Mouse (Mus musculus): ENCODE results near the gene Ptprd. TPM values are rescaled to one million over a fixed set of nuclear protein-coding genes. Genes with fewer than 3 reads are reported as not detected.

Gene Ptprd
- total RNA-seq, 1 experiment: 1.3 TPM

DNA sequence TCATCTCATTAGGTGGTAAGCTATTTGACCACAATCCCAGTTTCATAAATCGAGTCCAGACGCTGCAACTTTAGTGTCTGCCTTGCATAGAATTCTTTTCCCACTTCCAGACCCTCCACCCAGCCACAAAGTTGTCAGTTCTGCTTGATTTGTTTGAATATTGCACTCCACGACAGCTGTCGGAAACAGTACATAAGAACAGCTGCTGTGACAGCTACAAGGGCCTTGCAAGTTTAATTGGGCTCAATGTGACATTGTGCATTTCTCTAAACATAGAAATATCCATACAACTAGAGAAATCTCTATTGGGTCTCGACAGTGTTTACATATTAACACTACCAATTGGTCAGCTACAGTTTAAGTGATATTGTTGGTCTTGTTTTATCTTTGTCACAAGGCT lies 1887.3 kb downstream of the Ptprd start:
- TF ChIP-seq ZC3H11A (IDR thresholded peaks at IDR 0.05; ENCODE audit: borderline replicate concordance, low read depth, low read length): no peak
- no peak for TF ChIP-seq MAFK (IDR thresholded peaks at IDR 0.05; ENCODE audit: insufficient read depth, low read depth, low read length)
- TF ChIP-seq CHD2 (IDR thresholded peaks at IDR 0.05; ENCODE audit: low read depth, low read length): no peak
- TF ChIP-seq ZNF384 (IDR thresholded peaks at IDR 0.05; ENCODE audit: low read depth, low read length): no peak
- no peak for TF ChIP-seq HCFC1 (IDR thresholded peaks at IDR 0.05; ENCODE audit: borderline replicate concordance, insufficient read depth, low read length)
- H3K4me1 ChIP-seq (ENCODE audit: control insufficient read depth in 2 of 2, insufficient read depth in 2 of 2, low read length in 2 of 2, poor library complexity in 1 of 2): peaks cover 0 to 2% of the 10 kb centered on the region in 2 experiments; a peak in 1 of 4 replicates
- DNase-seq (ENCODE audit: low read depth, low spot score): no peak
- H3K4me3 ChIP-seq (ENCODE audit: insufficient read depth in 1 of 2, low read depth in 1 of 2, low read length in 2 of 2, poor library complexity in 1 of 2, severe bottlenecking in 1 of 2): no peak overlapping the region
- no peak overlapping the region for H3K9ac ChIP-seq (ENCODE audit: insufficient read depth, low read depth, low read length, poor library complexity, severe bottlenecking)
- in situ Hi-C loops (cut with MboI; ENCODE audit: low sequenced_read_pairs in 2 of 2, unreplicated experiment in 2 of 2): no loop called here
- no peaks in the 10 kb centered on the region for H3K9me3 ChIP-seq (ENCODE audit: control insufficient read depth, insufficient read depth, low read depth, low read length)
- no peak overlapping the region for H3K27ac ChIP-seq (ENCODE audit: insufficient read depth, low read depth, low read length, poor library complexity, severe bottlenecking)
- H3K36me3 ChIP-seq (ENCODE audit: control insufficient read depth, insufficient read depth, low read length, poor library complexity, severe bottlenecking): no peaks in the 10 kb centered on the region

DNA sequence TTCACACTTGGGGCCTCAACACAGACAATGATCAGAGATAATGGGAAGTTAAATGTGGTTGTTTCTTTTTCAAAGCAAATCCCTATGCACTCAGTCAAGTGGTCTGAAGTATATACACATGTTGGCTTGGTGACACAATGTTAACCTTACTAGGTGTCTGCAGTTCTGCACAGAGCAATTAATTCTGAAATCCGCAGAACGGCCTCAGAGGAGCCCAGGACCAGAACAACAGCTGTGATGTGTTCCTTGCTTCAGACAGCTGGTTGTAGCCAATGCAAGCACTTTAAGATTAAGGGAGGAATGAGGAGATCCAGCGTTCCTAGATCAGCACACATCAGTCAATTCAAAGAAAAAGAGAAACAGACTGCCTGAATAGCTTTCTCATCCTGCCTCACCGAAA lies 1891.9 kb downstream of the Ptprd start:
- no peak for DNase-seq (ENCODE audit: low read depth, low spot score)
- H3K9me3 ChIP-seq (ENCODE audit: control insufficient read depth, insufficient read depth, low read depth, low read length): no peaks in the 10 kb centered on the region
- no peak overlapping the region for H3K4me3 ChIP-seq (ENCODE audit: insufficient read depth in 1 of 2, low read depth in 1 of 2, low read length in 2 of 2, poor library complexity in 1 of 2, severe bottlenecking in 1 of 2)
- in situ Hi-C loops (cut with MboI; ENCODE audit: low sequenced_read_pairs in 2 of 2, unreplicated experiment in 2 of 2): no loop called here
- TF ChIP-seq CHD2 (IDR thresholded peaks at IDR 0.05; ENCODE audit: low read depth, low read length): no peak
- no peak for TF ChIP-seq ZC3H11A (IDR thresholded peaks at IDR 0.05; ENCODE audit: borderline replicate concordance, low read depth, low read length)
- no peak for TF ChIP-seq ZNF384 (IDR thresholded peaks at IDR 0.05; ENCODE audit: low read depth, low read length)
- TF ChIP-seq MAFK (IDR thresholded peaks at IDR 0.05; ENCODE audit: insufficient read depth, low read depth, low read length): no peak
- no peak for TF ChIP-seq HCFC1 (IDR thresholded peaks at IDR 0.05; ENCODE audit: borderline replicate concordance, insufficient read depth, low read length)
- no peaks in the 10 kb centered on the region for H3K4me1 ChIP-seq (ENCODE audit: control insufficient read depth in 2 of 2, insufficient read depth in 2 of 2, low read length in 2 of 2, poor library complexity in 1 of 2)
- H3K36me3 ChIP-seq (ENCODE audit: control insufficient read depth, insufficient read depth, low read length, poor library complexity, severe bottlenecking): no peaks in the 10 kb centered on the region
- no peak overlapping the region for H3K27ac ChIP-seq (ENCODE audit: insufficient read depth, low read depth, low read length, poor library complexity, severe bottlenecking)
- H3K9ac ChIP-seq (ENCODE audit: insufficient read depth, low read depth, low read length, poor library complexity, severe bottlenecking): no peak overlapping the region

DNA sequence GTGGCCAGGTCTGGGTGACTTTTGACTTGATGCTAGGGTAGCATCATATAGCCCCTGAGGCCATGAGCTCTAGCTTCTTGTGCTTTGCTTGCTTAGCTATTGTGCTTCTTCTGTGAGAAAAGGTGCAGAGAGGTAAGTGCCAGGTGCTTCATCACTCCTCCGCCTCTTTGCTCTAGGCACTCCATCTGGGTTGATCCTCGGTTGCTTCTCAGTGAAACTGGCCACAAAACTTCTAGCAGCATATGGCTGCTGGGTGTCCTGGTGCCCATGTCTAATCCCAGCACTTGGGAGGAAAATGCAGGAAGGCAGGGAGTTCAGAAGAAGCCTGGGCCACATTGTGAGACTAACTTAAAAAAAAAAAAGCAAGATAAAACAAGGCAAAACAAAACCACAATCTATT lies 1895.8 kb downstream of the Ptprd start:
- Histone ChIP-seq H3K27ac (ENCODE audit: insufficient read depth, low read depth, low read length, poor library complexity, severe bottlenecking) (no peak overlapping the region), H3K9me3 (ENCODE audit: control insufficient read depth, insufficient read depth, low read depth, low read length) (no peaks in the 10 kb centered on the region), H3K36me3 (ENCODE audit: control insufficient read depth, insufficient read depth, low read length, poor library complexity, severe bottlenecking) (no peaks in the 10 kb centered on the region), H3K4me1 (ENCODE audit: control insufficient read depth in 2 of 2, insufficient read depth in 2 of 2, low read length in 2 of 2, poor library complexity in 1 of 2) (no peaks in the 10 kb centered on the region), H3K4me3 (ENCODE audit: insufficient read depth in 1 of 2, low read depth in 1 of 2, low read length in 2 of 2, poor library complexity in 1 of 2, severe bottlenecking in 1 of 2) (no peak overlapping the region), H3K9ac (ENCODE audit: insufficient read depth, low read depth, low read length, poor library complexity, severe bottlenecking) (no peak overlapping the region)
- in situ Hi-C loops (cut with MboI; ENCODE audit: low sequenced_read_pairs in 2 of 2, unreplicated experiment in 2 of 2): no loop called here
- no peak for TF ChIP-seq HCFC1 (IDR thresholded peaks at IDR 0.05; ENCODE audit: borderline replicate concordance, insufficient read depth, low read length)
- TF ChIP-seq ZNF384 (IDR thresholded peaks at IDR 0.05; ENCODE audit: low read depth, low read length): no peak
- TF ChIP-seq MAFK (IDR thresholded peaks at IDR 0.05; ENCODE audit: insufficient read depth, low read depth, low read length): no peak
- no peak for TF ChIP-seq ZC3H11A (IDR thresholded peaks at IDR 0.05; ENCODE audit: borderline replicate concordance, low read depth, low read length)
- TF ChIP-seq CHD2 (IDR thresholded peaks at IDR 0.05; ENCODE audit: low read depth, low read length): no peak
- DNase-seq (ENCODE audit: low read depth, low spot score): no peak

DNA sequence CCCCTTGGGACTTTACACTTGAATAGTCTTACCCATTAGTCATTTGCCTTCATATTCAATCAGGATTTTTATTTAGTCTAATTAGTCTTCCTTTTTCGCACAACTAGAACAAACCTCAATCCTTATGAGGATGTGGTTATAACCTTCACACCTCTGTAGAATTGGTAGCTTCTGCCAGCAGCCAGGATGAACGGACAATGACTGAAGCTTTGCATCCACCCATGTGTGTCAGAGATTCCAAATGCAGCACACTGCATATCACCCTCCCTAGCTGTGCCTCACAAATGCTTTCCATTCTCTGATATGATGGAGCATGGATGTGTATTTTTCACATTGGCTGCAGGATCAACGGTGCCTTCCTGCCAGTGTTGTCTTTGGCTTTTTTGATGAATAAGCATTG lies 1898.0 kb downstream of the Ptprd start:
- no peaks in the 10 kb centered on the region for H3K36me3 ChIP-seq (ENCODE audit: control insufficient read depth, insufficient read depth, low read length, poor library complexity, severe bottlenecking)
- no peak for DNase-seq (ENCODE audit: low read depth, low spot score)
- H3K9me3 ChIP-seq (ENCODE audit: control insufficient read depth, insufficient read depth, low read depth, low read length): no peaks in the 10 kb centered on the region
- no peak overlapping the region for H3K27ac ChIP-seq (ENCODE audit: insufficient read depth, low read depth, low read length, poor library complexity, severe bottlenecking)
- no peak overlapping the region for H3K9ac ChIP-seq (ENCODE audit: insufficient read depth, low read depth, low read length, poor library complexity, severe bottlenecking)
- no peak overlapping the region for H3K4me3 ChIP-seq (ENCODE audit: insufficient read depth in 1 of 2, low read depth in 1 of 2, low read length in 2 of 2, poor library complexity in 1 of 2, severe bottlenecking in 1 of 2)
- in situ Hi-C loops (cut with MboI; ENCODE audit: low sequenced_read_pairs in 2 of 2, unreplicated experiment in 2 of 2): no loop called here
- H3K4me1 ChIP-seq (ENCODE audit: control insufficient read depth in 2 of 2, insufficient read depth in 2 of 2, low read length in 2 of 2, poor library complexity in 1 of 2): no peaks in the 10 kb centered on the region
- no peak for TF ChIP-seq MAFK (IDR thresholded peaks at IDR 0.05; ENCODE audit: insufficient read depth, low read depth, low read length)
- TF ChIP-seq ZNF384 (IDR thresholded peaks at IDR 0.05; ENCODE audit: low read depth, low read length): no peak
- TF ChIP-seq HCFC1 (IDR thresholded peaks at IDR 0.05; ENCODE audit: borderline replicate concordance, insufficient read depth, low read length): no peak
- TF ChIP-seq CHD2 (IDR thresholded peaks at IDR 0.05; ENCODE audit: low read depth, low read length): no peak
- TF ChIP-seq ZC3H11A (IDR thresholded peaks at IDR 0.05; ENCODE audit: borderline replicate concordance, low read depth, low read length): no peak

DNA sequence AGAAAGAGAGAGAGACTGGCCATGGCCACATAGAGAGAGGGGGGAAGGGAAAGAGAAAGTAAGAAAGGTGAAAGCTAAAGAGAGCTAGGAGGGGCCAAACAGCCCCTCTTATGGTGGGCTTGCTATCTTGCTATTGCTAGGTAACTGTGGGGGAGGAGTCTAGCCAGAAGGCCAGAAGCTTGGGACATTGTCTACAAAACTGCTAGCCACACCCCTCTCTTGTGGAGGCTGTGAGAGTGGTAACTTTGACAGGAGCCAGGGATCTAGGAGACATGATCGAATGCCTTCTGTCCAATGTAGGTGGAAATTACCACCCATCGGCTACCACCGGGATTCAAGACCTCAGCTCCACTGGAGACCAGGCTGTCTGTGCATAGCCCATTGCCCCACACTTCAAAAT lies 1899.2 kb downstream of the Ptprd start:
- Histone ChIP-seq H3K9ac (ENCODE audit: insufficient read depth, low read depth, low read length, poor library complexity, severe bottlenecking) (no peak overlapping the region), H3K27ac (ENCODE audit: insufficient read depth, low read depth, low read length, poor library complexity, severe bottlenecking) (no peak overlapping the region), H3K9me3 (ENCODE audit: control insufficient read depth, insufficient read depth, low read depth, low read length) (no peaks in the 10 kb centered on the region), H3K4me3 (ENCODE audit: insufficient read depth in 1 of 2, low read depth in 1 of 2, low read length in 2 of 2, poor library complexity in 1 of 2, severe bottlenecking in 1 of 2) (no peak overlapping the region), H3K4me1 (ENCODE audit: control insufficient read depth in 2 of 2, insufficient read depth in 2 of 2, low read length in 2 of 2, poor library complexity in 1 of 2) (no peaks in the 10 kb centered on the region), H3K36me3 (ENCODE audit: control insufficient read depth, insufficient read depth, low read length, poor library complexity, severe bottlenecking) (no peaks in the 10 kb centered on the region)
- no peak for TF ChIP-seq MAFK (IDR thresholded peaks at IDR 0.05; ENCODE audit: insufficient read depth, low read depth, low read length)
- in situ Hi-C loops (cut with MboI; ENCODE audit: low sequenced_read_pairs in 2 of 2, unreplicated experiment in 2 of 2): no loop called here
- DNase-seq (ENCODE audit: low read depth, low spot score): no peak
